Mouse (Mus musculus) frontal cortex, adult 2 months (tissue): ENCODE results near the gene Olfr288. TPM values are rescaled to one million over a fixed set of nuclear protein-coding genes. Genes with fewer than 3 reads are reported as not detected.

ENCODE experiments used
- polyA plus RNA-seq: library from polyadenylated mRNA; depleted of rRNA; stranded (reverse); fragments of >200 nt; gene quantifications from 2 replicates; pipeline ENCODE4 v1.2.3, GENCODE M21; 2012; rRNA removed

Olfr288 gene
- polyA plus RNA-seq, 1 experiment: 0.32 TPM

Other genes starting within 250 kb of the Olfr288 start
- 50.6 and 56.1 TPM in 2 replicates for gene Tmem106c, start 231.3 kb downstream of the Olfr288 start, polyA plus RNA-seq
- gene Col2a1, start 190.8 kb downstream of the Olfr288 start, polyA plus RNA-seq: 1.8 and 2.0 TPM in 2 replicates
- 329 and 345 TPM in 2 replicates for gene Pfkm, start 103.0 kb downstream of the Olfr288 start, polyA plus RNA-seq
- 12.3 and 12.7 TPM in 2 replicates for gene Senp1, start 101.8 kb downstream of the Olfr288 start, polyA plus RNA-seq
- 57.7 and 60.2 TPM in 2 replicates for gene Asb8, start 29.9 kb downstream of the Olfr288 start, polyA plus RNA-seq
- gene Ccdc184, start 28.4 kb downstream of the Olfr288 start, polyA plus RNA-seq: 13.0 and 14.6 TPM in 2 replicates
- gene Gm44579, start 25.4 kb upstream of the Olfr288 start, polyA plus RNA-seq: not detected in 2 replicates
- 14.1 and 16.2 TPM in 2 replicates for gene Olfr287, start 25.5 kb upstream of the Olfr288 start, polyA plus RNA-seq
- gene Olfr286, start 38.9 kb upstream of the Olfr288 start, polyA plus RNA-seq: not detected in 2 replicates
- gene H1fnt, start 61.8 kb upstream of the Olfr288 start, polyA plus RNA-seq: not detected in 2 replicates
- 11.1 and 12.3 TPM in 2 replicates for gene Zfp641, start 100.6 kb upstream of the Olfr288 start, polyA plus RNA-seq
- gene Olfr285, start 121.8 kb upstream of the Olfr288 start, polyA plus RNA-seq: 0.02 TPM in 1 of 2 replicates, not detected in the other
- not detected in 2 replicates for gene Olfr284, start 145.4 kb upstream of the Olfr288 start, polyA plus RNA-seq
- gene Olfr283, start 185.4 kb upstream of the Olfr288 start, polyA plus RNA-seq: 0.04 and 0.11 TPM in 2 replicates
- not detected in 2 replicates for gene Olfr282, start 235.7 kb upstream of the Olfr288 start, polyA plus RNA-seq